Mouse (Mus musculus): ENCODE data around the gene Myh9.

GRCm38 (mm10) chr15:77746326-77746725 lies 95.6 kb downstream of the Myh9 start:
- TF ChIP-seq CTCF (IDR thresholded peaks at IDR 0.05; ENCODE audit: insufficient read depth, low read depth, low read length) = no peak
- TF ChIP-seq POLR2A (IDR thresholded peaks at IDR 0.05; ENCODE audit: insufficient read depth, low read depth, low read length) = no peak

All from olfactory bulb, adult 2 months (tissue).